Mouse (Mus musculus): ENCODE measurements around the gene Hsd17b1. TPM values are rescaled to one million over a fixed set of nuclear protein-coding genes. Genes with fewer than 3 reads are reported as not detected.

The Hsd17b1 gene
- total and polyA plus RNA-seq, 3 experiments: not detected

DNA sequence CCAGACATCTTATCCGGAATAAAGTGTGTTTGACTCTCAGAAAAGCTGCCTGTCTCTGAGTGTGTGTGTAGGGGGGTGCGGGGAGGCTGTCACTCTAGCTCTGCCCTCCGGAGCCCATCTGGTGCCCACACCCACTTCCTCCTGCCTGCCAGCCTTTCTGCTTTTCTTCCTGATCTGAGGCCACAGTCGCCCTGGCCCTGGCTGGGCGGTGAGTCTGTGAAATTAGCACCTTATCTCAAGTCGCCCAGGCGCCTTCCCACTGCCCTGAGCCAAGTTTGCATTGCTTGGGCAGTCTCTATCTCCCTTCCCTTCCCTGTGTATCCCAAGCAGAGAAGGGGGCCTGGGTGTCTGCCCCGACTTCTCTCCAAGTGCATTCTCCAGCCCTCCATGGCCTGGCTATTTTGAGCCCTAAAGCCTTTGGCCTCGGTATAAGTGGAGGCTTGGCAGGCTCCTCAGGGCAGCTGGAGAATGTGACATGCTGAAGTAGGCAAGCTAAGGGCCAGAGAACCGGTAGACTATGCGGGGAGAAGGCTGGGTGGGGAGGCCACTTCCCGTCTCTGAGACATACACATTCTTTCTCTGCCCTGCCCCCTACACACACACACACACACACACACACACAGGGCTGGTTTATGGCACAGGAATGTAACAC is 14.4 kb upstream of the Hsd17b1 start:
- H3K79me2 ChIP-seq (ENCODE audit: control insufficient read depth, insufficient read depth, low read length, poor library complexity): no peaks in the 10 kb centered on the region
- TF ChIP-seq ELF1 (IDR thresholded peaks at IDR 0.05; ENCODE audit: low read depth, low read length) (peak; percentile 63), NRF1 (IDR thresholded peaks at IDR 0.05; ENCODE audit: insufficient read depth, low read depth, low read length, poor library complexity, severe bottlenecking) (peak; percentile 18; the same call in 1 of the 2 replicates), GATA1 (IDR thresholded peaks at IDR 0.05; ENCODE audit: low read depth, low read length) (peak; percentile 88), CTCF (IDR thresholded peaks at IDR 0.05 in 2 of 3, conservative IDR thresholded peaks at IDR 0.05 in 1 of 3; ENCODE audit: control insufficient read depth in 1 of 3, insufficient read depth in 1 of 3, low read depth in 2 of 3, low read length in 3 of 3, poor library complexity in 1 of 3, severe bottlenecking in 1 of 3) (no peak), MEF2A (IDR thresholded peaks at IDR 0.05; ENCODE audit: extremely low read depth, insufficient replicate concordance, low read depth, low read length, poor library complexity, severe bottlenecking) (no peak), TAL1 (IDR thresholded peaks at IDR 0.05; ENCODE audit: low read length) (peak; percentile 96), E2F4 (IDR thresholded peaks at IDR 0.05; ENCODE audit: borderline replicate concordance, low read depth, low read length) (no peak), ZNF384 (IDR thresholded peaks at IDR 0.05; ENCODE audit: low read depth, low read length) (no peak), MAFK (IDR thresholded peaks at IDR 0.05; ENCODE audit: borderline replicate concordance, low read depth, low read length) (peak; percentile 39; the same call in 1 of the 2 replicates), CHD2 (IDR thresholded peaks at IDR 0.05; ENCODE audit: low read length) (no peak), ZKSCAN1 (IDR thresholded peaks at IDR 0.05; ENCODE audit: low read depth, low read length) (no peak), SIN3A (IDR thresholded peaks at IDR 0.05; ENCODE audit: low read length) (peak; percentile 63; the same call in 1 of the 2 replicates), ETS1 (IDR thresholded peaks at IDR 0.05; ENCODE audit: low read depth, low read length) (peak; percentile 93), POLR2AphosphoS2 (IDR thresholded peaks at IDR 0.05; ENCODE audit: low read length) (no peak), MAZ (IDR thresholded peaks at IDR 0.05; ENCODE audit: low read depth, low read length) (no peak), TCF12 (IDR thresholded peaks at IDR 0.05; ENCODE audit: low read depth, low read length) (peak; percentile 96), UBTF (IDR thresholded peaks at IDR 0.05; ENCODE audit: borderline replicate concordance, insufficient read depth, low read depth, low read length) (no peak), HCFC1 (IDR thresholded peaks at IDR 0.05; ENCODE audit: low read depth, low read length) (no peak), RAD21 (IDR thresholded peaks at IDR 0.05; ENCODE audit: low read depth, low read length) (no peak), BHLHE40 (IDR thresholded peaks at IDR 0.05; ENCODE audit: borderline replicate concordance, low read depth, low read length) (no peak; the same call in 1 of the 2 replicates), JUND (IDR thresholded peaks at IDR 0.05; ENCODE audit: low read depth, low read length) (no peak), TBP (IDR thresholded peaks at IDR 0.05; ENCODE audit: low read depth, low read length) (no peak), CHD1 (IDR thresholded peaks at IDR 0.05; ENCODE audit: low read depth, low read length) (no peak), RCOR1 (IDR thresholded peaks at IDR 0.05; ENCODE audit: low read depth, low read length) (peak; percentile 86), MXI1 (IDR thresholded peaks at IDR 0.05; ENCODE audit: low read depth, low read length) (peak; percentile 47; the same call in 1 of the 2 replicates), SMC3 (IDR thresholded peaks at IDR 0.05; ENCODE audit: low read depth, low read length) (peak; percentile 2; the same call in 1 of the 2 replicates), GABPA (IDR thresholded peaks at IDR 0.05; ENCODE audit: low read depth, low read length) (no peak), USF1 (IDR thresholded peaks at IDR 0.05; ENCODE audit: low read depth, low read length) (no peak; the same call in none of the 2 replicates), KAT2A (conservative IDR thresholded peaks at IDR 0.05; ENCODE audit: low read depth, low read length) (no peak; the same call in 1 of the 2 replicates), POLR2AphosphoS5 (IDR thresholded peaks at IDR 0.05; ENCODE audit: borderline replicate concordance, low read depth, low read length) (no peak), MYB (IDR thresholded peaks at IDR 0.05; ENCODE audit: low read depth, low read length) (no peak), POLR2A (IDR thresholded peaks at IDR 0.05; ENCODE audit: control insufficient read depth in 1 of 2, insufficient read depth in 1 of 2, low read depth in 1 of 2, low read length in 2 of 2, poor library complexity in 1 of 2) (no peak), EP300 (IDR thresholded peaks at IDR 0.05; ENCODE audit: low read depth in 1 of 2, low read length in 2 of 2) (peak; percentile 92 to 93), MAX (IDR thresholded peaks at IDR 0.05; ENCODE audit: low read length) (no peak), USF2 (IDR thresholded peaks at IDR 0.05; ENCODE audit: borderline replicate concordance in 1 of 2, insufficient read depth in 1 of 2, low read depth in 1 of 2, low read length in 2 of 2) (no peak), MYC (IDR thresholded peaks at IDR 0.05; ENCODE audit: low read depth, low read length) (no peak)

More for the DNA sequence above, 14.4 kb upstream of the Hsd17b1 start:
- peak; percentile 90 for DNase-seq (ENCODE audit: low read depth, low spot score)
- Histone ChIP-seq H3K4me3 (ENCODE audit: control insufficient read depth in 1 of 2, insufficient read depth in 1 of 2, low read depth in 2 of 2, low read length in 2 of 2) (no peak overlapping the region), H3K36me3 (ENCODE audit: control insufficient read depth in 1 of 2, insufficient read depth in 2 of 2, low read length in 2 of 2) (peaks cover 0 to 16% of the 10 kb centered on the region in 2 experiments; a peak in 2 of 4 replicates), H3K27me3 (ENCODE audit: control insufficient read depth in 1 of 2, insufficient read depth in 2 of 2, low read length in 2 of 2) (no peaks in the 10 kb centered on the region), H3K27ac (ENCODE audit: control insufficient read depth, low read depth, low read length) (peak overlapping the region; percentile 67), H3K4me1 (ENCODE audit: control insufficient read depth in 1 of 2, insufficient read depth in 2 of 2, low read length in 2 of 2) (peaks cover 12 to 24% of the 10 kb centered on the region in 2 experiments), H3K9ac (ENCODE audit: control insufficient read depth, low read depth, low read length, poor library complexity, severe bottlenecking) (peak overlapping the region; percentile 39), H3K9me3 (replicated peaks; ENCODE audit: insufficient read depth, low read length) (no peaks in the 10 kb centered on the region)

Data from MEL (cell line).